Mouse (Mus musculus) testis, postnatal 10 days (tissue): ENCODE measurements at regions not wholly inside any gene's neighbourhood (a gene's known extent, or its start where the extent isn't known, plus 50 kb on each side); places are given as distances from the start of the nearest gene placed in this dataset.

Experiments used
- DNase-seq: peaks from one replicate; pipeline ENCODE4 v3.0.0; 2021; ENCODE audit warnings: low spot score

GRCm38 (mm10) chr6:144876758-144877157, 95.0 kb upstream of the Sox5 start:
- DNase-seq, result no peak

GRCm38 (mm10) chr6:144875862-144876261, 94.1 kb upstream of the Sox5 start:
- no peak for DNase-seq

GRCm38 (mm10) chr6:144874251-144874650, 92.5 kb upstream of the Sox5 start:
- no peak for DNase-seq

GRCm38 (mm10) chr6:144870949-144871348, 89.2 kb upstream of the Sox5 start:
- no peak for DNase-seq

- DNase-seq, result no peak
Observed at GRCm38 (mm10) chr6:144867333-144867732, 85.6 kb upstream of the Sox5 start.

- no peak for DNase-seq
Observed at GRCm38 (mm10) chr6:144864026-144864425, 82.2 kb upstream of the Sox5 start.

GRCm38 (mm10) chr6:144863430-144863994, 81.7 kb upstream of the Sox5 start:
- DNase-seq, result no peak

GRCm38 (mm10) chr6:144841510-144841909, 59.7 kb upstream of the Sox5 start:
- no peak for DNase-seq

- DNase-seq, result no peak
Observed at GRCm38 (mm10) chr6:144839383-144839782, 57.6 kb upstream of the Sox5 start.

GRCm38 (mm10) chr6:144834323-144835183, 52.8 kb upstream of the Sox5 start:
- peak; percentile 16 for DNase-seq
